Mouse (Mus musculus) heart, postnatal 14 days (tissue): ENCODE measurements at regions not wholly inside any gene's neighbourhood (a gene's known extent, or its start where the extent isn't known, plus 50 kb on each side); places are given as distances from the start of the nearest gene placed in this dataset.

Experiments used
- DNase-seq, 2 experiments: peaks; one replicate each; pipeline ENCODE4 v3.0.0; 2021 to 2022
- intact Hi-C: fragments of 180-260 bp; cut with DNase I; formaldehyde crosslinking; loops from one replicate; pipeline ENCODE4 v1.15.1; 2025

GRCm38 (mm10) chr7:130057708-130058107 lies 462.5 kb downstream of the Ate1 start:
- DNase-seq: no peak
- intact Hi-C loops: no loop called here

- intact Hi-C loops: no loop called here
- no peak for DNase-seq
Measured at GRCm38 (mm10) chr7:130058267-130058666, 461.9 kb downstream of the Ate1 start.

GRCm38 (mm10) chr7:130059684-130060607 lies 460.2 kb downstream of the Ate1 start:
- intact Hi-C loops: no loop called here
- no peak for DNase-seq

GRCm38 (mm10) chr7:130064500-130064899 lies 455.7 kb downstream of the Ate1 start:
- no peak for DNase-seq
- intact Hi-C loops: no loop called here

- intact Hi-C loops: no loop called here
Measured at GRCm38 (mm10) chr7:130068316-130068715, 451.9 kb downstream of the Ate1 start.

GRCm38 (mm10) chr7:130073388-130073787 lies 446.8 kb downstream of the Ate1 start:
- no peak for DNase-seq
- intact Hi-C loops: no loop called here

More at GRCm38 (mm10) chr7:130068316-130068715, 451.9 kb downstream of the Ate1 start:
- DNase-seq: no peak

- intact Hi-C loops: no loop called here
- DNase-seq: peak; percentile 18 to 29
Measured at GRCm38 (mm10) chr7:130073890-130074819, 446.0 kb downstream of the Ate1 start.

GRCm38 (mm10) chr7:130082662-130083061 lies 437.5 kb downstream of the Ate1 start:
- DNase-seq: no peak
- intact Hi-C loops: no loop called here

GRCm38 (mm10) chr7:130085706-130086105 lies 434.5 kb downstream of the Ate1 start:
- DNase-seq: no peak
- intact Hi-C loops: no loop called here

GRCm38 (mm10) chr7:130089896-130090610 lies 430.1 kb downstream of the Ate1 start:
- intact Hi-C loops: no loop called here
- DNase-seq: no peak

GRCm38 (mm10) chr7:130091942-130092341 lies 428.2 kb downstream of the Ate1 start:
- DNase-seq: no peak
- intact Hi-C loops: no loop called here

GRCm38 (mm10) chr7:130095141-130095540 lies 425.0 kb downstream of the Ate1 start:
- intact Hi-C loops: no loop called here
- DNase-seq: no peak

GRCm38 (mm10) chr7:130098606-130099005 lies 421.6 kb downstream of the Ate1 start:
- intact Hi-C loops: no loop called here
- no peak for DNase-seq

GRCm38 (mm10) chr7:130102671-130103070 lies 417.5 kb downstream of the Ate1 start:
- DNase-seq: no peak
- intact Hi-C loops: no loop called here

GRCm38 (mm10) chr7:130106961-130107360 lies 413.2 kb downstream of the Ate1 start:
- intact Hi-C loops: no loop called here
- no peak for DNase-seq

- intact Hi-C loops: no loop called here
Measured at GRCm38 (mm10) chr7:130108362-130108761, 411.8 kb downstream of the Ate1 start.

More at GRCm38 (mm10) chr7:130108362-130108761, 411.8 kb downstream of the Ate1 start:
- DNase-seq: no peak
